In genomic region chr5:149538531-149538930, GRCm38 (mm10) we compare ENCODE assay signal across 9 mouse cellular contexts. TPM values are rescaled to one million over a fixed set of nuclear protein-coding genes. Genes with fewer than 3 reads are reported as not detected.
DNase-seq lines count a peak whose midpoint lies in the region; ATAC-seq and TF ChIP-seq lines count a peak whose summit lies in the region.
"Had no signal": no experiment of that assay in that cellular context is flagged by ENCODE, and none has a peak within 500 bp of the region (broad histone marks: within the 10 kb centered on the region; RNA-seq: fewer than 3 reads in every experiment).

No protein-coding gene starts in this region.

- TF ChIP-seq CTCF in gastrocnemius, adult 2 months (IDR thresholded peaks at IDR 0.05) = no peak

- no peak overlapping the region for H3K27ac ChIP-seq in gastrocnemius, adult 2 months
- no peak overlapping the region for H3K27ac ChIP-seq in neural tube, embryonic 11.5 days (ENCODE audit: low read depth, low read length)
- H3K27ac ChIP-seq in limb, embryonic 12.5 days = peak overlapping the region; percentile 46
- H3K27ac ChIP-seq in stomach, embryonic 15.5 days = no peak overlapping the region

- H3K9me3 ChIP-seq in neural tube, embryonic 11.5 days (ENCODE audit: control insufficient read depth, low read length) = no peaks in the 10 kb centered on the region
- no peaks in the 10 kb centered on the region for H3K9me3 ChIP-seq in limb, embryonic 12.5 days
- no peaks in the 10 kb centered on the region for H3K9me3 ChIP-seq in stomach, embryonic 15.5 days

- H3K27me3 ChIP-seq in neural tube, embryonic 11.5 days (ENCODE audit: control insufficient read depth, insufficient read depth, low read length) = no peaks in the 10 kb centered on the region
- no peaks in the 10 kb centered on the region; the same call in 1 of the 2 replicates for H3K27me3 ChIP-seq in limb, embryonic 12.5 days
- H3K27me3 ChIP-seq in stomach, embryonic 15.5 days (replicated peaks) = no peaks in the 10 kb centered on the region

- no peak overlapping the region for H3K9ac ChIP-seq in neural tube, embryonic 11.5 days (ENCODE audit: low read length)
- no peak overlapping the region for H3K9ac ChIP-seq in limb, embryonic 12.5 days (replicated peaks)
- H3K9ac ChIP-seq in stomach, embryonic 15.5 days = no peak overlapping the region

- intact Hi-C loops in gastrocnemius, adult 2 months (cut with DNase I) = no loop called here

- no peaks in the 10 kb centered on the region for H3K36me3 ChIP-seq in neural tube, embryonic 11.5 days (ENCODE audit: control insufficient read depth, insufficient read depth, low read length)
- H3K36me3 ChIP-seq in limb, embryonic 12.5 days = no peaks in the 10 kb centered on the region
- no peaks in the 10 kb centered on the region for H3K36me3 ChIP-seq in stomach, embryonic 15.5 days

- ATAC-seq in neural tube, embryonic 11.5 days (ENCODE audit: insufficient read depth, low FRiP score, low TSS enrichment) = no peak
- no peak for ATAC-seq in limb, embryonic 12.5 days (ENCODE audit: insufficient number of reproducible peaks, insufficient read depth, low FRiP score, low TSS enrichment, low read depth)
- ATAC-seq in stomach, embryonic 15.5 days (ENCODE audit: insufficient read depth, low FRiP score, low read depth) = no peak

- H3K4me3 ChIP-seq in gastrocnemius, adult 2 months = peak overlapping the region; percentile 49
- no peak overlapping the region for H3K4me3 ChIP-seq in neural tube, embryonic 11.5 days (ENCODE audit: low read depth, low read length)
- no peak overlapping the region for H3K4me3 ChIP-seq in limb, embryonic 12.5 days (replicated peaks)
- H3K4me3 ChIP-seq in stomach, embryonic 15.5 days (replicated peaks) = no peak overlapping the region

- no peak for DNase-seq in gastrocnemius, adult 2 months
- DNase-seq in gastrocnemius, adult 18-20 months (ENCODE audit: low spot score) = no peak
- no peak for DNase-seq in neural tube, embryonic 11.5 days (ENCODE audit: low spot score)
- DNase-seq in neural tube, embryonic 10.5 days (ENCODE audit: extremely low spot score, low spot score) = no peak
- DNase-seq in thymus, postnatal 14 days = no peak
- DNase-seq in adrenal gland, postnatal 4 days (ENCODE audit: low spot score in 2 of 2) = no peak
- DNase-seq: adrenal gland, adult 8-10 months had no signal

- H3K4me2 ChIP-seq in neural tube, embryonic 11.5 days (ENCODE audit: low read depth) = peak overlapping the region; percentile 3; the same call in 1 of the 2 replicates
- peak overlapping the region; percentile 43 for H3K4me2 ChIP-seq in limb, embryonic 12.5 days
- H3K4me2 ChIP-seq in stomach, embryonic 15.5 days = peak overlapping the region; percentile 48

- H3K4me1 ChIP-seq in neural tube, embryonic 11.5 days (ENCODE audit: control insufficient read depth, insufficient read depth, low read length) = 0 out of 2 replicates have a peak, but pooled peaks cover 7% of the 10 kb centered on the region
- H3K4me1 ChIP-seq in limb, embryonic 12.5 days (replicated peaks) = peaks cover 16% of the 10 kb centered on the region
- H3K4me1 ChIP-seq in stomach, embryonic 15.5 days = no peaks in the 10 kb centered on the region

- WGBS in neural tube, embryonic 11.5 days = 78% methylated on average over 8 of the region's 8 CpGs
- 48% methylated on average over 8 of the region's 8 CpGs for WGBS in limb, embryonic 12.5 days
- WGBS in stomach, embryonic 15.5 days = 46% methylated on average over 8 of the region's 8 CpGs

RNA-seq across cellular contexts. Expression of gene Wdr95, which starts 10.1 kb away (rescaled TPM):
- total RNA-seq in gastrocnemius, adult 2 months (2021) = under 1 TPM in 1 of 2 experiments, not detected in 1; 0.08 TPM
- total RNA-seq in gastrocnemius, adult 18-20 months (2021) = not detected
- polyA plus RNA-seq in neural tube, embryonic 11.5 days (2014; fragmentation: Nextera tagmentation; extraction: Ambion mirVana) = not detected in 2 replicates
- polyA plus RNA-seq in limb, embryonic 12.5 days (2016; fragmentation: Nextera tagmentation; extraction: Ambion mirVana) = not detected in 2 replicates
- 0.13 and 0.17 TPM in 2 replicates for polyA plus RNA-seq in stomach, embryonic 15.5 days (2015; fragmentation: Nextera tagmentation; extraction: Ambion mirVana)
- not detected for total RNA-seq in adrenal gland, postnatal 4 days (2021)
